Mouse (Mus musculus) testis, adult 2 months (tissue): ENCODE measurements around the gene Myh11.

Source experiments
- CTCF ChIP-seq: fragments of 200-500 bp; IDR thresholded peaks from 2 replicates; pipeline ENCODE4 v1.5.1; 2012; ENCODE audit warnings: low read depth, mild to moderate bottlenecking, inconsistent platforms, low read length, moderate library complexity; ENCODE audit not compliant: control insufficient read depth, insufficient read depth, insufficient replicate concordance
- POLR2A ChIP-seq: fragments of 200-500 bp; IDR thresholded peaks from 2 replicates; pipeline ENCODE4 v1.6.1; 2012; ENCODE audit warnings: low read depth, mild to moderate bottlenecking, inconsistent platforms, low read length, moderate library complexity; ENCODE audit not compliant: control insufficient read depth

- TF ChIP-seq CTCF: no peak
- no peak for TF ChIP-seq POLR2A
Measured at GRCm38 (mm10) chr16:14215156-14215555, 76.0 kb downstream of the Myh11 start.
